Mouse (Mus musculus): ENCODE data around the gene Sulf2. TPM values are rescaled to one million over a fixed set of nuclear protein-coding genes. Genes with fewer than 3 reads are reported as not detected.

Gene Sulf2
- polyA plus RNA-seq, 1 experiment from 2014 or later = 176 TPM

DNA sequence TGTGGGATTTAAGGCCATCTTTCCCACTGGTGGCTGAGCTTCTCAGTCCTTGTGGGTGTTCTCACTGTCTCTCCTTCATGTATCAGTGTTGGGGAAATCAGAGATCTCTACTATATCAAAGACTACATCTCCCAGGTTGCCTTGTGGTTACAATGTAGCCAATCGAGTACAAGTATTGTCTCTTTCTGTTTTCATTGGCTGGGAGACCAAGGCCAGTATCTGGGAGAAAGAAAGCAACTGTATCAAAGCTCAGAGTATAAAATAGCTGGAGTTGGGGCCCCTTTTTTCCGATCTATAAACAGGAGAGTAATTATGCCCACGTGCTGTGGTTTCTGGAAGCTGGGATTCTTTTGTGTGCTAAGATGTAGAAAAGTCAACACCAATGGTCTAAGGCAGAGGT lies 19.7 kb upstream of the Sulf2 start:
- WGBS = 17% methylated on average over 3 of the region's 3 CpGs
- Histone ChIP-seq H3K4me1 (replicated peaks) (peaks cover 79% of the 10 kb centered on the region), H3K4me3 (replicated peaks) (no peak overlapping the region), H3K4me2 (0 out of 2 replicates have a peak overlapping the region, but pooled peaks have one; percentile 8), H3K27ac (peak overlapping the region; percentile 91), H3K9ac (replicated peaks) (no peak overlapping the region), H3K9me3 (no peaks in the 10 kb centered on the region), H3K27me3 (0 out of 2 replicates have a peak, but pooled peaks cover 5% of the 10 kb centered on the region), H3K36me3 (no peaks in the 10 kb centered on the region)
- peak; percentile 24; the same call in 1 of the 2 replicates for ATAC-seq (ENCODE audit: insufficient number of reproducible peaks, insufficient read depth, low FRiP score, low TSS enrichment, low read depth)

- Histone ChIP-seq H3K4me2 (no peak overlapping the region), H3K27ac (0 out of 2 replicates have a peak overlapping the region, but pooled peaks have one; percentile 18), H3K36me3 (no peaks in the 10 kb centered on the region), H3K9ac (replicated peaks) (no peak overlapping the region), H3K9me3 (no peaks in the 10 kb centered on the region), H3K4me3 (replicated peaks) (no peak overlapping the region), H3K4me1 (replicated peaks) (peaks cover 79% of the 10 kb centered on the region), H3K27me3 (0 out of 2 replicates have a peak, but pooled peaks cover 5% of the 10 kb centered on the region)
- 62% methylated on average over 5 of the region's 5 CpGs for WGBS
- no peak for ATAC-seq (ENCODE audit: insufficient number of reproducible peaks, insufficient read depth, low FRiP score, low TSS enrichment, low read depth)
Measured at GRCm38 (mm10) chr2:166173169-166173568, 17.7 kb upstream of the Sulf2 start.

DNA sequence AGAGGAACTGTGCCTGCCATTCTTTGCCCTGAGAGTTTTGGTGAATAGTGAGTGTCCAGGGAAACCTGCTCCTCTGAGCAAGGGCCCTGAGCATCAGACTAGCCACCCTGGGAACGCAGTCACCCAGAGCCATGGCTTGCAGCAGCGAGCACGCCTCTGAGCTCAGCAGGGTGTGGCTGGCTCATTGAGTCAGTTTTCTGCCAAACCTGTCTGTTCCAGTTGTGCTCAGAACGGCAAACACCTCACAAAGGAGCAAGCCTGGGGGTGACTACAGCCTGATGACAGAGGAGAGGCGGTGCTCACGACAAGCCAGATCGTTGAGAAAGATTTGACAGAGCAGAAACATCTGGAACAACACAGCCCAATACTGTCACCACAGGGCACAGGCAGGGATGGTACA lies 14.7 kb upstream of the Sulf2 start:
- ATAC-seq (ENCODE audit: insufficient number of reproducible peaks, insufficient read depth, low FRiP score, low TSS enrichment, low read depth) = no peak
- H3K4me1 ChIP-seq (replicated peaks) = peaks cover 62% of the 10 kb centered on the region
- H3K27me3 ChIP-seq = 0 out of 2 replicates have a peak, but pooled peaks cover 5% of the 10 kb centered on the region
- H3K36me3 ChIP-seq = no peaks in the 10 kb centered on the region
- no peak overlapping the region for H3K4me2 ChIP-seq
- H3K9ac ChIP-seq (replicated peaks) = no peak overlapping the region
- WGBS = 45% methylated on average over 7 of the region's 7 CpGs
- H3K4me3 ChIP-seq (replicated peaks) = no peak overlapping the region
- no peak overlapping the region for H3K27ac ChIP-seq
- no peaks in the 10 kb centered on the region for H3K9me3 ChIP-seq

GRCm38 (mm10) chr2:166168868-166169267 lies 13.4 kb upstream of the Sulf2 start:
- peaks cover 58% of the 10 kb centered on the region for H3K4me1 ChIP-seq (replicated peaks)
- 26% methylated on average over 7 of the region's 7 CpGs for WGBS
- H3K27ac ChIP-seq = peak overlapping the region; percentile 74

GRCm38 (mm10) chr2:166167387-166167786 lies 11.9 kb upstream of the Sulf2 start:
- no peak overlapping the region for H3K4me2 ChIP-seq
- H3K4me3 ChIP-seq (replicated peaks) = no peak overlapping the region
- H3K27me3 ChIP-seq = no peaks in the 10 kb centered on the region
- no peak for ATAC-seq (ENCODE audit: insufficient number of reproducible peaks, insufficient read depth, low FRiP score, low TSS enrichment, low read depth)
- no peaks in the 10 kb centered on the region for H3K9me3 ChIP-seq
- H3K36me3 ChIP-seq = no peaks in the 10 kb centered on the region
- H3K4me1 ChIP-seq (replicated peaks) = peaks cover 61% of the 10 kb centered on the region
- WGBS = 93% methylated on average over 2 of the region's 2 CpGs
- H3K27ac ChIP-seq = no peak overlapping the region
- H3K9ac ChIP-seq (replicated peaks) = no peak overlapping the region

More at GRCm38 (mm10) chr2:166168868-166169267, 13.4 kb upstream of the Sulf2 start:
- no peak overlapping the region for H3K4me3 ChIP-seq (replicated peaks)
- H3K9me3 ChIP-seq = no peaks in the 10 kb centered on the region
- no peak for ATAC-seq (ENCODE audit: insufficient number of reproducible peaks, insufficient read depth, low FRiP score, low TSS enrichment, low read depth)
- no peak overlapping the region for H3K9ac ChIP-seq (replicated peaks)
- no peak overlapping the region for H3K4me2 ChIP-seq
- no peaks in the 10 kb centered on the region for H3K36me3 ChIP-seq
- 0 out of 2 replicates have a peak, but pooled peaks cover 5% of the 10 kb centered on the region for H3K27me3 ChIP-seq

- H3K9me3 ChIP-seq = no peaks in the 10 kb centered on the region
- H3K4me2 ChIP-seq = no peak overlapping the region
- peak overlapping the region; percentile 35; the same call in 1 of the 2 replicates for H3K27ac ChIP-seq
- H3K36me3 ChIP-seq = no peaks in the 10 kb centered on the region
- H3K4me1 ChIP-seq (replicated peaks) = peaks cover 58% of the 10 kb centered on the region
- 52% methylated on average over 7 of the region's 7 CpGs for WGBS
- H3K27me3 ChIP-seq = no peaks in the 10 kb centered on the region
- H3K9ac ChIP-seq (replicated peaks) = no peak overlapping the region
- ATAC-seq (ENCODE audit: insufficient number of reproducible peaks, insufficient read depth, low FRiP score, low TSS enrichment, low read depth) = no peak
- no peak overlapping the region for H3K4me3 ChIP-seq (replicated peaks)
Measured at GRCm38 (mm10) chr2:166165396-166165795, 9.9 kb upstream of the Sulf2 start.

DNA sequence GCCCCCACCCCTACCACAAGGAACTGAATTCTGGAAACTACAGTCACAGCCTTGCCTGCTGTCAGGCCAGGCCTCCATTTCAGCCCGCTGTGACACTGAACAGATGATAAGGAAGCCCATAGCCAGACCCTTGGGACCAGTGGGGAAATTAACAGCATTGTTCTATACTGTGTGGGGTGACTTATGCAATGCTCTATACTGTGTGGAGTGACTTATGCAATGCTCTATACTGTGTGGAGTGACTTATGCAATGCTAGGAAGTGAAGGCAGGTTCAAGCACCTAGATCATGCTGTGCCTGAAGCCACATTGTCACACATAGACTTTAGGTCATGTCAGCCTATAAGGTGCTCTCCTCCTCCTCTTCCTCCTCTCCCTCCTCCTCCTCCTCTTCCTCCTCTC lies 9.1 kb upstream of the Sulf2 start:
- H3K9me3 ChIP-seq = no peaks in the 10 kb centered on the region
- H3K4me1 ChIP-seq (replicated peaks) = peaks cover 50% of the 10 kb centered on the region
- no peak overlapping the region for H3K27ac ChIP-seq
- H3K27me3 ChIP-seq = no peaks in the 10 kb centered on the region
- no peak overlapping the region for H3K9ac ChIP-seq (replicated peaks)
- no peak overlapping the region for H3K4me3 ChIP-seq (replicated peaks)
- ATAC-seq (ENCODE audit: insufficient number of reproducible peaks, insufficient read depth, low FRiP score, low TSS enrichment, low read depth) = no peak
- 91% methylated on average over 1 of the region's 1 CpGs for WGBS
- H3K4me2 ChIP-seq = no peak overlapping the region
- no peaks in the 10 kb centered on the region for H3K36me3 ChIP-seq

- Histone ChIP-seq H3K27ac (0 out of 2 replicates have a peak overlapping the region, but pooled peaks have one; percentile 79), H3K4me1 (replicated peaks) (peaks cover 48% of the 10 kb centered on the region), H3K36me3 (no peaks in the 10 kb centered on the region), H3K27me3 (no peaks in the 10 kb centered on the region), H3K4me2 (no peak overlapping the region), H3K9me3 (0 out of 2 replicates have a peak, but pooled peaks cover 4% of the 10 kb centered on the region), H3K9ac (replicated peaks) (no peak overlapping the region), H3K4me3 (replicated peaks) (no peak overlapping the region)
- no peak for ATAC-seq (ENCODE audit: insufficient number of reproducible peaks, insufficient read depth, low FRiP score, low TSS enrichment, low read depth)
- WGBS = 60% methylated on average over 6 of the region's 6 CpGs
Measured at GRCm38 (mm10) chr2:166163917-166164316, 8.5 kb upstream of the Sulf2 start.

DNA sequence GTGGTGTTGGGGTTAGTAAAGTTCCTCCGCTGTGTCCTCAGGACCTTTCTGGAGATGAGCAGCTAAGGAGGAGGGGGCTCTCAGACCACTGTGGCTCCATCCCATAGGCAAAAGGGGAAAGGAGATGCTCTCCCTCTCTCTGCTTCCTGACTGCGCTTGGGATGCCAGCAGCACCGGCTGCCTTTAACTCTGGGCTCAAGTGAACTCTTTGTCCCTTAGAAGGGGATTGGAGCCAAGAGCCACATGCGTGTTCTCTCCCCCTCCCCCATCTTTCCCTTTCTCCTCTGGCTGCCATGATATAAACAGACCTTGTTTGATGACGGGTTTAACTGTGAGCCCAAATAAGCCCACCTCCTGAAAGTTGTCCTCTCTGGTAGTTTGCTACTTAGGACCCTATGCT lies 7.8 kb upstream of the Sulf2 start:
- Histone ChIP-seq H3K4me2 (no peak overlapping the region), H3K36me3 (no peaks in the 10 kb centered on the region), H3K9me3 (0 out of 2 replicates have a peak, but pooled peaks cover 4% of the 10 kb centered on the region), H3K4me3 (replicated peaks) (no peak overlapping the region), H3K9ac (replicated peaks) (no peak overlapping the region), H3K27ac (peak overlapping the region; percentile 79; the same call in 1 of the 2 replicates), H3K4me1 (replicated peaks) (peaks cover 48% of the 10 kb centered on the region), H3K27me3 (no peaks in the 10 kb centered on the region)
- WGBS = 56% methylated on average over 5 of the region's 5 CpGs
- ATAC-seq (ENCODE audit: insufficient number of reproducible peaks, insufficient read depth, low FRiP score, low TSS enrichment, low read depth) = no peak

DNA sequence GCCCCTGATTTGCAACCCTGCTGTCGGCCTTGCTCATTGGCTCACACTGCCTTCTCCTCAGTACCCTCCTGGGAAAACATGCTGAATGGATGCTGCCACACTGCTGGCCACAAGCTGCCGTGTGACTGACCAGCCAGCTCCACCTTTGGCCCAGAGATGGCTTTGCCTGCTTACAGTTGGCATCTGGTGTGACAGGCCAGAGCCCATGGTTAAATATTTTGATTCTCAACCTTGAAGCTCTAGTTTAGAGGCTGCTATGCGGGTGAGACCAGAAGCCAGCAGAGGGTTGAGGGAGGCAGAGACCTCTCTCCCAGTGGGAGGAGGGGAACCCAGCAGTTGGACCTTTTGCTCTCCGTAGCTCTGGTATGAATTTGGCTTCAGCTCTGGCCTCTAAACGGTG lies 6.7 kb upstream of the Sulf2 start:
- no peak for ATAC-seq (ENCODE audit: insufficient number of reproducible peaks, insufficient read depth, low FRiP score, low TSS enrichment, low read depth)
- WGBS = 34% methylated on average over 5 of the region's 5 CpGs
- Histone ChIP-seq H3K4me3 (replicated peaks) (no peak overlapping the region), H3K4me1 (replicated peaks) (peaks cover 53% of the 10 kb centered on the region), H3K36me3 (no peaks in the 10 kb centered on the region), H3K9me3 (0 out of 2 replicates have a peak, but pooled peaks cover 4% of the 10 kb centered on the region), H3K27ac (peak overlapping the region; percentile 79), H3K27me3 (no peaks in the 10 kb centered on the region), H3K9ac (replicated peaks) (no peak overlapping the region), H3K4me2 (no peak overlapping the region)

DNA sequence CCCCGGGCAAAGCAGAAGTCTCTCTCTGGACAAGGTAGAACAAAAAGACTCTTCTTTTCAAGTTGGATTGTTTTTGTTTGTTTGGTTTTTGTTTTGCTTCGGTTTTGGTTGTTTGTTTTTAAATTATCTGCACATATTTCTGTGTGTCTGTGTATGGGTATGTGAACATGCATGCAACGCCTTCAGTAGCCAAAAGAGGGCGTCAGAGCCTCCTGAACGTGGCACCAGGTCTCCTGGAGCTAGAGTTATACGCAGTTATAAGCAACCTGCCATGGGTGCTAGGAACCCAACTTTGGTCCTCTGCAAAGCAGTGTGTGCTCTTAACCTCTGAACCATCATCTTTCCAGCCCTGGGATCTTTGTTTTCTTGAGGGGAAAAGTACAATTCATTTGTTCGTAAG lies 3.8 kb upstream of the Sulf2 start:
- Histone ChIP-seq H3K4me3 (replicated peaks) (no peak overlapping the region), H3K27ac (peak overlapping the region; percentile 94; the same call in 1 of the 2 replicates), H3K9me3 (0 out of 2 replicates have a peak, but pooled peaks cover 4% of the 10 kb centered on the region), H3K4me2 (no peak overlapping the region), H3K27me3 (no peaks in the 10 kb centered on the region), H3K4me1 (replicated peaks) (peaks cover 58% of the 10 kb centered on the region), H3K9ac (replicated peaks) (no peak overlapping the region), H3K36me3 (no peaks in the 10 kb centered on the region)
- 82% methylated on average over 7 of the region's 7 CpGs for WGBS
- ATAC-seq (ENCODE audit: insufficient number of reproducible peaks, insufficient read depth, low FRiP score, low TSS enrichment, low read depth) = no peak

All from limb, embryonic 12.5 days (tissue).